Mouse (Mus musculus): ENCODE data around the gene Bard1. TPM values are rescaled to one million over a fixed set of nuclear protein-coding genes. Genes with fewer than 3 reads are reported as not detected.
A peak's percentile ranks its signal among the peaks of the same experiment; 100 is the strongest.

Bard1 gene
- polyA plus RNA-seq, 1 experiment from 2014 or later, result 2.9 TPM

- no peak for DNase-seq (ENCODE audit: low spot score)
- H3K4me3 ChIP-seq (ENCODE audit: low read depth, low read length), result no peak overlapping the region
- no peaks in the 10 kb centered on the region for H3K36me3 ChIP-seq (replicated peaks; ENCODE audit: control insufficient read depth, insufficient read depth, low read depth, low read length)
- no peak for ATAC-seq (replicated peaks; ENCODE audit: insufficient number of reproducible peaks, low FRiP score, low TSS enrichment, low read depth)
- no peak overlapping the region for H3K27ac ChIP-seq (replicated peaks; ENCODE audit: low read depth, low read length)
- no peak overlapping the region for H3K9ac ChIP-seq (replicated peaks; ENCODE audit: low read length)
- H3K27me3 ChIP-seq (ENCODE audit: control insufficient read depth, insufficient read depth, low read length), result no peaks in the 10 kb centered on the region
- no peak overlapping the region for H3K4me2 ChIP-seq (ENCODE audit: low read depth, low read length)
- no peaks in the 10 kb centered on the region for H3K4me1 ChIP-seq (ENCODE audit: control insufficient read depth, insufficient read depth, low read length)
- 90% methylated on average over 3 of the region's 3 CpGs for WGBS
- no peaks in the 10 kb centered on the region for H3K9me3 ChIP-seq (replicated peaks; ENCODE audit: control insufficient read depth, low read length)
Measured at GRCm38 (mm10) chr1:71043951-71044350, 59.0 kb downstream of the Bard1 start.

- no peak overlapping the region for H3K9ac ChIP-seq (replicated peaks; ENCODE audit: low read length)
- no peaks in the 10 kb centered on the region for H3K9me3 ChIP-seq (replicated peaks; ENCODE audit: control insufficient read depth, low read length)
- H3K4me1 ChIP-seq (ENCODE audit: control insufficient read depth, insufficient read depth, low read length), result no peaks in the 10 kb centered on the region
- no peak overlapping the region for H3K4me2 ChIP-seq (ENCODE audit: low read depth, low read length)
- DNase-seq (ENCODE audit: low spot score) (peak; percentile 68), ATAC-seq (replicated peaks; ENCODE audit: insufficient number of reproducible peaks, low FRiP score, low TSS enrichment, low read depth) (0 out of 2 replicates have a peak, but pooled peaks have one; percentile 44)
- H3K36me3 ChIP-seq (replicated peaks; ENCODE audit: control insufficient read depth, insufficient read depth, low read depth, low read length), result no peaks in the 10 kb centered on the region
- no peak overlapping the region for H3K27ac ChIP-seq (replicated peaks; ENCODE audit: low read depth, low read length)
- H3K27me3 ChIP-seq (ENCODE audit: control insufficient read depth, insufficient read depth, low read length), result no peaks in the 10 kb centered on the region
- H3K4me3 ChIP-seq (ENCODE audit: low read depth, low read length), result no peak overlapping the region
- 53% methylated on average over 7 of the region's 7 CpGs for whole genome bisulfite sequencing
Measured at GRCm38 (mm10) chr1:71036999-71037398, 65.9 kb downstream of the Bard1 start.

DNA sequence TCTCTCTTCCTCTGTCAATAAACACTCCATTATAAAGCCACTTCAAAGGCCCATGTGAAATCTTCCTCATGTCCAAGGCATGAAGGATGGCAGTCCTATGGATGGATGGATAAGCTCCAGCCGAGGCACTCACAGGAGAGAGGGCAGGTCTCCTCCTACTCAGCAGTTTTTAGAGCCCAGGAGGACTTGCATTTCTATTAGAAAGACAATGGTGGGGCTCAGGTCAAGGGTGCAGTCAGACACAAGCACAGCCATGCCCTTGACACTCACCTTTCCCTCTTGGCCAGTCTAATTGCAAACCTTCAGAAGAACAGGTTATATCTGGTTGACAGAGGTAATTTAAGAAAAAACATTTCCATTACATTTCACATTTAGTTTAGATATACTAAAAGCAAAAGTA, 67.4 kb downstream of the Bard1 start:
- whole genome bisulfite sequencing, result 68% methylated on average over 1 of the region's 1 CpGs
- H3K4me3 ChIP-seq (ENCODE audit: low read depth, low read length), result no peak overlapping the region
- ATAC-seq (replicated peaks; ENCODE audit: insufficient number of reproducible peaks, low FRiP score, low TSS enrichment, low read depth) (no peak), DNase-seq (ENCODE audit: low spot score) (no peak)
- no peak overlapping the region for H3K9ac ChIP-seq (replicated peaks; ENCODE audit: low read length)
- no peaks in the 10 kb centered on the region for H3K27me3 ChIP-seq (ENCODE audit: control insufficient read depth, insufficient read depth, low read length)
- no peak overlapping the region for H3K4me2 ChIP-seq (ENCODE audit: low read depth, low read length)
- no peaks in the 10 kb centered on the region for H3K9me3 ChIP-seq (replicated peaks; ENCODE audit: control insufficient read depth, low read length)
- H3K27ac ChIP-seq (replicated peaks; ENCODE audit: low read depth, low read length), result no peak overlapping the region
- H3K4me1 ChIP-seq (ENCODE audit: control insufficient read depth, insufficient read depth, low read length), result no peaks in the 10 kb centered on the region
- no peaks in the 10 kb centered on the region for H3K36me3 ChIP-seq (replicated peaks; ENCODE audit: control insufficient read depth, insufficient read depth, low read depth, low read length)

DNA sequence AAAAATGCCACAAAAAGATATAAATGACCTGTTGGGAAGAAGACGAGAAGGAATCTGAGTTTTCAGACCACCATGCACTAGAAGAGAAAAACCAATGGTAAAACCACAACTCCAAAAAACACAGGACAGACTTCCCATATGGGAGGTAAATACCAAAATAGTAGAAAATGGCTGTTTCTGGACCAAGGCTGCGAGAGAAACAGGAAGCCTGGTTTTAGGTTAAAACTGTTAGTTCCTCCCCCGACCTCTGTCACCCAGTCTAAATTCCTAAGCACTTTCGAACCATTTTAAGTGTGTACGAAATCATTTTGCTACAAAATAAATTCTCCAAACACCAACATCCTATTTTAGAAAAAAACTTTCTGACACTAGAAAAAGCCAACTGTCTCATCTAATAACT, 80.2 kb downstream of the Bard1 start:
- Histone ChIP-seq H3K9me3 (replicated peaks; ENCODE audit: control insufficient read depth, low read length) (no peaks in the 10 kb centered on the region), H3K4me2 (ENCODE audit: low read depth, low read length) (no peak overlapping the region), H3K4me1 (ENCODE audit: control insufficient read depth, insufficient read depth, low read length) (no peaks in the 10 kb centered on the region), H3K4me3 (ENCODE audit: low read depth, low read length) (no peak overlapping the region), H3K36me3 (replicated peaks; ENCODE audit: control insufficient read depth, insufficient read depth, low read depth, low read length) (no peaks in the 10 kb centered on the region), H3K27ac (replicated peaks; ENCODE audit: low read depth, low read length) (no peak overlapping the region), H3K9ac (replicated peaks; ENCODE audit: low read length) (no peak overlapping the region), H3K27me3 (ENCODE audit: control insufficient read depth, insufficient read depth, low read length) (no peaks in the 10 kb centered on the region)
- ATAC-seq (replicated peaks; ENCODE audit: insufficient number of reproducible peaks, low FRiP score, low TSS enrichment, low read depth), result no peak
- WGBS, result 84% methylated on average over 5 of the region's 5 CpGs
- DNase-seq (ENCODE audit: low spot score), result no peak

GRCm38 (mm10) chr1:71014345-71014744, 88.6 kb downstream of the Bard1 start:
- H3K4me3 ChIP-seq (ENCODE audit: low read depth, low read length), result no peak overlapping the region
- H3K27me3 ChIP-seq (ENCODE audit: control insufficient read depth, insufficient read depth, low read length), result no peaks in the 10 kb centered on the region
- no peak for DNase-seq (ENCODE audit: low spot score)
- no peak overlapping the region for H3K27ac ChIP-seq (replicated peaks; ENCODE audit: low read depth, low read length)
- ATAC-seq (replicated peaks; ENCODE audit: insufficient number of reproducible peaks, low FRiP score, low TSS enrichment, low read depth), result no peak
- no peaks in the 10 kb centered on the region for H3K36me3 ChIP-seq (replicated peaks; ENCODE audit: control insufficient read depth, insufficient read depth, low read depth, low read length)
- H3K9ac ChIP-seq (replicated peaks; ENCODE audit: low read length), result no peak overlapping the region
- no peaks in the 10 kb centered on the region for H3K9me3 ChIP-seq (replicated peaks; ENCODE audit: control insufficient read depth, low read length)
- no peak overlapping the region for H3K4me2 ChIP-seq (ENCODE audit: low read depth, low read length)
- H3K4me1 ChIP-seq (ENCODE audit: control insufficient read depth, insufficient read depth, low read length), result no peaks in the 10 kb centered on the region

- ATAC-seq (replicated peaks; ENCODE audit: insufficient number of reproducible peaks, low FRiP score, low TSS enrichment, low read depth), result no peak
- no peaks in the 10 kb centered on the region for H3K36me3 ChIP-seq (replicated peaks; ENCODE audit: control insufficient read depth, insufficient read depth, low read depth, low read length)
- H3K4me1 ChIP-seq (ENCODE audit: control insufficient read depth, insufficient read depth, low read length), result no peaks in the 10 kb centered on the region
- DNase-seq (ENCODE audit: low spot score), result no peak
- H3K4me3 ChIP-seq (ENCODE audit: low read depth, low read length), result no peak overlapping the region
- no peaks in the 10 kb centered on the region for H3K9me3 ChIP-seq (replicated peaks; ENCODE audit: control insufficient read depth, low read length)
- no peaks in the 10 kb centered on the region for H3K27me3 ChIP-seq (ENCODE audit: control insufficient read depth, insufficient read depth, low read length)
- H3K4me2 ChIP-seq (ENCODE audit: low read depth, low read length), result no peak overlapping the region
- H3K9ac ChIP-seq (replicated peaks; ENCODE audit: low read length), result no peak overlapping the region
- 88% methylated on average over 6 of the region's 6 CpGs for WGBS
- no peak overlapping the region for H3K27ac ChIP-seq (replicated peaks; ENCODE audit: low read depth, low read length)
Measured at GRCm38 (mm10) chr1:71005998-71006397, 96.9 kb downstream of the Bard1 start.

DNA sequence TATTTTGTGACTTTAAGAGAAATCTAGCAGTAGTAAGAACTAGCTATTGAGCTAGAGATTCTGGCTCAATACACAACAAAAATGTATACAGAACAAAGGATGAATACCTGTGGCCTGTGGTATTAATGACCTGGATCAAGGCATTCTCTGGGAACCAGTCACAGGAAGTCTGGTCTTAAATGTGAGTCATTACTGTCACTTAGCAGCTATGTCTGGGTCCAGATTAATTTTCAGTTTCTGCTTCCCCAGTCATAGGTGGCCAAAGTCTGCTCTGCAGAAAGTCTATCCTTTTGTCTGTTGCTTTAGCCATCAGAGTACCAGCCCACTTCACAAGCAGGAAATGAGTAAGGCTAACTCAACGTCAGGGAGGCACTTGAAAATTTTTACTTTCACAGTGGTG, 98.8 kb downstream of the Bard1 start:
- Histone ChIP-seq H3K4me3 (ENCODE audit: low read depth, low read length) (no peak overlapping the region), H3K36me3 (replicated peaks; ENCODE audit: control insufficient read depth, insufficient read depth, low read depth, low read length) (no peaks in the 10 kb centered on the region), H3K27ac (replicated peaks; ENCODE audit: low read depth, low read length) (no peak overlapping the region), H3K4me1 (ENCODE audit: control insufficient read depth, insufficient read depth, low read length) (no peaks in the 10 kb centered on the region), H3K9ac (replicated peaks; ENCODE audit: low read length) (no peak overlapping the region), H3K27me3 (ENCODE audit: control insufficient read depth, insufficient read depth, low read length) (no peaks in the 10 kb centered on the region), H3K4me2 (ENCODE audit: low read depth, low read length) (no peak overlapping the region), H3K9me3 (replicated peaks; ENCODE audit: control insufficient read depth, low read length) (no peaks in the 10 kb centered on the region)
- DNase-seq (ENCODE audit: low spot score), result no peak
- 38% methylated on average over 1 of the region's 1 CpGs for WGBS
- ATAC-seq (replicated peaks; ENCODE audit: insufficient number of reproducible peaks, low FRiP score, low TSS enrichment, low read depth), result no peak

DNA sequence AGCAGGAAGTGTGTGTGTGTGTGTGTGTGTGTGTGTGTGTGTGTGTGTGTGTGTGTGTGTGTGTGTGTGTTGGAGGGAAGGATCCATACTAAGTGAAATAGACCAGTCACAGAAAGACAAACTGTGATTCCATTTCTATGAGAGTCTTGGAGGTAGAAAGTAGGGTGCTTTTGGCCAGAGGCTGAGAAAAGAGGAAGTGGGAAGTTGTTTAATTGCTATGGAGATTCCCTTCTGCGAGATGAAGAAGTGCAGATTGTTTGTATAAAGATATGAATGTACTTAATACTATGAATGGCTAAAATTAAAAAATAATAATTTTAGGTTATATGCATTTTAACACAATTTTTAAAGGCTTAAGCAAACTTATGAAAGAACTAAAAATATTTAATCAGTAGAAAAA, 99.2 kb downstream of the Bard1 start:
- ATAC-seq (replicated peaks; ENCODE audit: insufficient number of reproducible peaks, low FRiP score, low TSS enrichment, low read depth) (no peak), DNase-seq (ENCODE audit: low spot score) (no peak)
- H3K9ac ChIP-seq (replicated peaks; ENCODE audit: low read length), result no peak overlapping the region
- H3K27ac ChIP-seq (replicated peaks; ENCODE audit: low read depth, low read length), result no peak overlapping the region
- H3K4me3 ChIP-seq (ENCODE audit: low read depth, low read length), result no peak overlapping the region
- no peaks in the 10 kb centered on the region for H3K4me1 ChIP-seq (ENCODE audit: control insufficient read depth, insufficient read depth, low read length)
- no peaks in the 10 kb centered on the region for H3K36me3 ChIP-seq (replicated peaks; ENCODE audit: control insufficient read depth, insufficient read depth, low read depth, low read length)
- no peak overlapping the region for H3K4me2 ChIP-seq (ENCODE audit: low read depth, low read length)
- H3K9me3 ChIP-seq (replicated peaks; ENCODE audit: control insufficient read depth, low read length), result no peaks in the 10 kb centered on the region
- no peaks in the 10 kb centered on the region for H3K27me3 ChIP-seq (ENCODE audit: control insufficient read depth, insufficient read depth, low read length)
- WGBS, result 86% methylated on average over 1 of the region's 1 CpGs
